Comparison of ENCODE assay signal across 8 mouse cellular contexts in genomic region chr3:126771541-126771940, GRCm38 (mm10).
A peak's percentile ranks its signal among the peaks of the same experiment; 100 is the strongest.
DNase-seq lines count a peak whose midpoint lies in the region; ATAC-seq and TF ChIP-seq lines count a peak whose summit lies in the region.

No protein-coding gene starts in this region.

- no peaks in the 10 kb centered on the region for H3K9me3 ChIP-seq in heart, embryonic 11.5 days (replicated peaks; ENCODE audit: control insufficient read depth, low read length)
- H3K9me3 ChIP-seq in kidney, embryonic 16.5 days (ENCODE audit: low read length) = no peaks in the 10 kb centered on the region

- no peak overlapping the region for H3K4me3 ChIP-seq in bone marrow macrophage, adult 2 months (ENCODE audit: insufficient read depth, low read length)
- no peak overlapping the region for H3K4me3 ChIP-seq in embryonic fibroblast, embryonic 13.5 days (ENCODE audit: insufficient read depth, low read length)
- no peak overlapping the region for H3K4me3 ChIP-seq in heart, embryonic 11.5 days (ENCODE audit: low read depth, low read length)
- no peak overlapping the region for H3K4me3 ChIP-seq in kidney, embryonic 16.5 days (ENCODE audit: low read length)

- 29% methylated on average over 6 of the region's 6 CpGs for WGBS in heart, embryonic 11.5 days (ENCODE audit: insufficient replicate concordance)
- 24% methylated on average over 6 of the region's 6 CpGs for WGBS in kidney, embryonic 16.5 days

- H3K4me2 ChIP-seq in heart, embryonic 11.5 days = no peak overlapping the region
- H3K4me2 ChIP-seq in kidney, embryonic 16.5 days (replicated peaks; ENCODE audit: low read depth, low read length) = no peak overlapping the region

- H3K27me3 ChIP-seq in heart, embryonic 11.5 days (ENCODE audit: control insufficient read depth, insufficient read depth, low read length) = no peaks in the 10 kb centered on the region
- no peaks in the 10 kb centered on the region for H3K27me3 ChIP-seq in kidney, embryonic 16.5 days (ENCODE audit: insufficient read depth, low read length)
- no peaks in the 10 kb centered on the region for H3K27me3 ChIP-seq in splenic B cell, adult 2 months (ENCODE audit: control insufficient read depth, insufficient read depth, low read length, poor library complexity, severe bottlenecking)

- H3K36me3 ChIP-seq in heart, embryonic 11.5 days (ENCODE audit: control insufficient read depth, insufficient read depth, low read length) = no peaks in the 10 kb centered on the region
- no peaks in the 10 kb centered on the region for H3K36me3 ChIP-seq in kidney, embryonic 16.5 days (ENCODE audit: insufficient read depth, low read length)
- H3K36me3 ChIP-seq in splenic B cell, adult 2 months (ENCODE audit: control insufficient read depth, insufficient read depth, low read length, poor library complexity, severe bottlenecking) = no peaks in the 10 kb centered on the region

- H3K9ac ChIP-seq in heart, embryonic 11.5 days (ENCODE audit: low read depth, low read length) = no peak overlapping the region
- no peak overlapping the region for H3K9ac ChIP-seq in kidney, embryonic 16.5 days (replicated peaks; ENCODE audit: low read length)

- peak; percentile 74; the same call in 1 of the 2 replicates for ATAC-seq in heart, embryonic 11.5 days (replicated peaks; ENCODE audit: insufficient number of reproducible peaks, low FRiP score, low TSS enrichment)
- ATAC-seq in kidney, embryonic 16.5 days (ENCODE audit: low FRiP score, low TSS enrichment) = peak; percentile 98

- no peak for TF ChIP-seq POLR2A in bone marrow macrophage, adult 2 months (IDR thresholded peaks at IDR 0.05; ENCODE audit: borderline replicate concordance, low read depth, low read length)
- TF ChIP-seq POLR2A in embryonic fibroblast, embryonic 13.5 days (IDR thresholded peaks at IDR 0.05; ENCODE audit: low read depth, low read length) = no peak

- no peak overlapping the region for H3K27ac ChIP-seq in bone marrow macrophage, adult 2 months (ENCODE audit: insufficient read depth, low read depth, low read length)
- no peak overlapping the region for H3K27ac ChIP-seq in embryonic fibroblast, embryonic 13.5 days (ENCODE audit: insufficient read depth, low read length)
- H3K27ac ChIP-seq in heart, embryonic 11.5 days (ENCODE audit: low read depth, low read length) = no peak overlapping the region
- no peak overlapping the region for H3K27ac ChIP-seq in kidney, embryonic 16.5 days (ENCODE audit: low read length)

- H3K4me1 ChIP-seq in bone marrow macrophage, adult 2 months (ENCODE audit: control insufficient read depth, insufficient read depth, low read length) = peaks cover 7% of the 10 kb centered on the region
- no peaks in the 10 kb centered on the region for H3K4me1 ChIP-seq in embryonic fibroblast, embryonic 13.5 days (ENCODE audit: control insufficient read depth, insufficient read depth, low read length)
- H3K4me1 ChIP-seq in heart, embryonic 11.5 days (ENCODE audit: control insufficient read depth, insufficient read depth, low read length) = 0 out of 2 replicates have a peak, but pooled peaks cover 2% of the 10 kb centered on the region
- H3K4me1 ChIP-seq in kidney, embryonic 16.5 days (ENCODE audit: insufficient read depth, low read length) = no peaks in the 10 kb centered on the region

- peak; percentile 87 to 89 for DNase-seq in B cell, adult 2 months
- peak; percentile 67 for DNase-seq in liver
- DNase-seq in naive thymus-derived CD4-positive, alpha-beta T cell, adult 2 months (ENCODE audit: low read depth) = peak; percentile 87
- peak; percentile 91 for DNase-seq in splenic B cell, adult 2 months (ENCODE audit: low read depth, low spot score)

- TF ChIP-seq CTCF in bone marrow macrophage, adult 2 months (IDR thresholded peaks at IDR 0.05; ENCODE audit: low read depth, low read length) = peak; percentile 92
- TF ChIP-seq CTCF in embryonic fibroblast, embryonic 13.5 days (IDR thresholded peaks at IDR 0.05; ENCODE audit: borderline replicate concordance, insufficient read depth, low read length) = peak; percentile 69; the same call in 1 of the 2 replicates
